Mouse (Mus musculus) heart, adult 9 months (tissue): ENCODE measurements around the gene Gm4767.
"Not testable (repeated sequence)": the region's sequence is repeated elsewhere in the genome, so short reads cannot be mapped to it uniquely, and the experiment has no call there.

Source experiments
- DNase-seq, 2 experiments: peaks; one replicate each; pipeline ENCODE4 v3.0.0; 2022; ENCODE audit warnings: low spot score in 2 of 2

The Gm4767 gene

DNA sequence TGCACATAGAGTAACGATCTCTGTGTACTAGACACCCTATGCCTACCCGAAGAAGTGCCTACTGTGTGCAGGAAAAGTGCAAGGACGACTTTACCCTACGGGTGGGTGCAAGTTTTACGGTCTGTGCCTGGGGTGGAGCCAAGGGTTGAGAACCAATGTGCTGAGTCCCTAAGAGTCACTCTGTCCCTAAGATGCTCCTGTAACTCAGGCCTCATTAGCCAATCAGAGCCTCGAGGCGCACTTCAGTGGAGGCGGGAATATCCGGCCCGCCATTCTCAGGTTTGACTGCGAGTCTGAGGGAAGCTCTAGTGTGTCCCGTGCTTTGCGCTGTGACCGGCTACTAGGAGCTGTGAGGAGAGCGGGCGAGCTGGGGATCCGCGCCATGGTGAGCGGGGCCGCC, at the start of gene Gm4767:
Gene Gm4767, plus strand, starts transcription at position 288 of the 400 bp plus-strand sequence.
- peak in 1 of 2 experiments; percentile 0 for DNase-seq

DNA sequence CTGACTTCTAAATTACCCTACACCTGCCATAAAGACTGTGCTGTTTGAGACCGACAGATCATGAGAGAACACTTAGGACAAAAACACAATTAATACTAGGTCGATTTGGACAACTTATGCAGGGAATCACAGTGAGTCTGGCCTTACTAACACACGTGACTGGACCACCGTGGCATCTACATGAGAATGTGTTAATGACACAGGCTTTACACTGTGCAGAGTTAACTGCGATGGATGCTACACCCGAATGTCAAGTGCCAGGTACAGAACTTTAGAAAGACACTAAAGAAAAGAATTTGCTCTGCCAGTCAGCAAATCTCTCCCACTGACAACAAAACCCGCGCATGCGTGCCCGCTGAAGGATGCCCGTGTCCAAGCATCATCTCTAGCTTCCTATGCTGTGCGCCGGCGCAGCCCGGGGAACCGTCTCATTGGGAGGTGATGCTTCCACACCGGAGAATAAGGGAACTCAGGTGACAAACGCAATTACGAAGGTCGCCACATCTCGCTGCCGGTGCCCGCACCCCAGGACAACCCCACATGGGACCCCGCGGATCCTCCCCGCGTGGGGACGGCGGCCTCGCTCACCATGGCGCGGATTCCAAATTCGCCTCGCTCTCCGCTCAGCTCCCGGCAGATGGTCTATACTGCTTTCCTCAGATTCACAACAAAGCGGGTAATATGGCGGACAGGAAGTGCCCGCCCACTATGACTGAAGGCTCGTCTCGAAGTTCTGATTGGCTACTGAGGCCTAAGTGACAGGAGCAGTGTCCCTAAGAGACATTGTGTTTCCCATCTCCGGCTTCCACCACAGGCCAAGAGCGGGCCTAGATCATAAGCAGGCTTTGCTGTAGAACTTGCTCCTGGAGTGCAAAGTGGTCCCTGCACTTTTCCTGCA, 41.2 kb upstream of the Gm4767 start, which contains the start of gene Gm3055:
Gene Gm3055, minus strand, starts transcription at position 656 of the 898 bp plus-strand sequence.
- not testable (repeated sequence) for DNase-seq

DNA sequence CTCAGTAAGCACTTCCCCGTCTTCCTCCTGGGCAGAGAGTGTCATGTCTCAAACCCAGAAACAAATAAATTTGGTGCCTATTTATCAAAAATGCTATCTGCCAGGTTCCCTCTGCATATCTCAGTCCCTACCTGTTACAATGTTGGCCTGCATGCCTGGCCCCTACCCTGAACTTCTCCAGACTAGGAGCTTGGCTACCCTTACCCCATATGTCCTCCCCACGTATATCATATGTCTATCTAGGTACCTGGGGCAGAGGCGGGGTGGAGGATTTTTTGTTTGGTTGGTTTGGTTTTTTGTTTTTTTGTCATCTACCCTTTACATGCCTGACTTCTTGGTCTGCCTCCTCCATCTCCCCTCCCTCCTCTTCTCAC, 40.6 kb upstream of the Gm4767 start:
- DNase-seq, result not testable (repeated sequence)

DNA sequence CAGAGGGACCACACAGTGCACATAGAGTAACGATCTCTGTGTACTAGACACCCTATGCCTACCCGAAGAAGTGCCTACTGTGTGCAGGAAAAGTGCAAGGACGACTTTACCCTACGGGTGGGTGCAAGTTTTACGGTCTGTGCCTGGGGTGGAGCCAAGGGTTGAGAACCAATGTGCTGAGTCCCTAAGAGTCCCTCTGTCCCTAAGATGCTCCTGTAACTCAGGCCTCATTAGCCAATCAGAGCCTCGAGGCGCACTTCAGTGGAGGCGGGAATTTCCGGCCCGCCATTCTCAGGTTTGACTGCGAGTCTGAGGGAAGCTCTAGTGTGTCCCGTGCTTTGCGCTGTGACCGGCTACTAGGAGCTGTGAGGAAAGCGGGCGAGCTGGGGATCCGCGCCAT, 34.2 kb downstream of the Gm4767 start:
- DNase-seq, result not testable (repeated sequence)

DNA sequence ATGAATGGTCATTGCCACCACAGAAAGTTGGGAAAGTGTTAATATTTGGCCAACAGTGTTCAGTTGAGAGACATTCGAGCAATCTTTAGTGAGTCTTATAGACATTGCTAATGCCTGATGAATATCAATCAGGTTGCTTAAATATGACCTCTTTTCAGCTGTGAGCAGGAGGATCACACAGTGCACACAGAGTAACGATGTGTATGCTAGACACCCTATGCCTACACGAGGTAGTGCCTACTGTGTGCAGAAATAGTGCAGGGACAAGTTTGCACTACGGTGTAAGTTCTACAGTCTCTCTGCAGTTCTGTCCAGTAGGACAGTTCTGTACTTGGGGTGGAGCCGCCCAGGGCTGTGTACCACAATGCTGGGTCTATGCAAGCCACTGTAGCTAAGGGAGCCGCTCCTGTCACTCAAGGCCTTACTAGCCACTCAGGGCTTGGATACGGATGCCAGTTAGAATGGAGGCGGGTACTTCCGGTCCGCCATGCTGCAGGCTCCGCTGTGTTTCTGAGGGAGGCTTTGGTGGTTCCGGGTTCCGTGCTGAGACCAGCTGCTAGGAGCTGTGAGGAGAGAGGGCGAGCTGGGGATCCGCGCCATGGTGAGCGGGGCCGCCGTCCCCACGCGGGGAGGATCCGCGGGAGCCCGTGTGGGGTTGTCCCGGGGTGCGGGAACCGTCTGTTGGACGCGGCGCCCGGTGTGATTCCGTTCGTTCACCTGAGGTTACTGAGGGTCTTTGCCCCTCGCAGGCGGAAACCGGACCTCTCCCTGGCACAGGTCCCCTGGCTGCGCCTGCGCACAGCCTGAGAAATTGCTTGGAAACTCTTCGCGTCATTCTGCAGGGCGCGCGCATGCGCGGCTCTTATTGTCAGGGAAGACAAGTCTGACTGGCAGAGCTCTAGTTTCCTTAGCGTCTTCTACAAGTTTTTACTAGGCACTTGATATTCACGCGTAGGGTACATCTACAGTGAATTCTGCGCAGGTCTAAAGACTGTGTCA, 51.7 kb downstream of the Gm4767 start, which contains the start of gene Gm32687:
Gene Gm32687, plus strand, starts transcription at position 526 of the 999 bp plus-strand sequence.
- peak; percentile 0 to 6 for DNase-seq
